Mouse (Mus musculus) heart, postnatal 0 days (tissue): Measurements from ENCODE around the gene Aloxe3. TPM values are rescaled to one million over a fixed set of nuclear protein-coding genes. Genes with fewer than 3 reads are reported as not detected.

Experiments
- ATAC-seq: fragments of 200-750 bp; cut with Nextera tagmentation; 2 replicates; pipeline ENCODE4 v1.8.0; 2017; ENCODE audit warnings: low read depth, moderate number of reproducible peaks, moderate library complexity; ENCODE audit not compliant: insufficient read depth
- DNase-seq: peaks from one replicate; pipeline ENCODE4 v3.0.0-alpha.2; 2016; ENCODE audit warnings: low spot score
- H3K27ac ChIP-seq: fragments of 300-500 bp; sonication (generic); 2 replicates; pipeline ENCODE4 v1.5.1; 2014; ENCODE audit warnings: low read depth, mild to moderate bottlenecking
- H3K27me3 ChIP-seq: fragments of 300-500 bp; sonication (generic); 2 replicates; pipeline ENCODE4 v1.6.1; 2014; ENCODE audit warnings: low read length, mixed read lengths; ENCODE audit not compliant: control insufficient read depth, insufficient read depth
- H3K36me3 ChIP-seq: fragments of 300-500 bp; sonication (generic); replicated peaks from 2 replicates; pipeline ENCODE4 v1.6.1; 2014; ENCODE audit warnings: low read length, mixed read lengths; ENCODE audit not compliant: control insufficient read depth, insufficient read depth
- H3K4me1 ChIP-seq: fragments of 300-500 bp; sonication (generic); 2 replicates; pipeline ENCODE4 v1.6.1; 2014; ENCODE audit warnings: antibody characterized with exemption; ENCODE audit not compliant: control insufficient read depth, insufficient read depth
- H3K4me2 ChIP-seq: fragments of 300-500 bp; sonication (generic); 2 replicates; pipeline ENCODE4 v1.6.1; 2014; ENCODE audit warnings: low read depth, mild to moderate bottlenecking, low read length, moderate library complexity
- H3K4me3 ChIP-seq: fragments of 300-500 bp; sonication (generic); 2 replicates; pipeline ENCODE4 v1.5.1; 2014; ENCODE audit warnings: low read depth, low read length
- H3K9ac ChIP-seq: fragments of 300-500 bp; sonication (generic); replicated peaks from 2 replicates; pipeline ENCODE4 v1.6.1; 2014; ENCODE audit warnings: low read depth, low read length, mixed read lengths
- H3K9me3 ChIP-seq: fragments of 300-500 bp; sonication (generic); replicated peaks from 2 replicates; pipeline ENCODE4 v1.6.1; 2016; ENCODE audit warnings: low read length; ENCODE audit not compliant: control insufficient read depth
- CTCF ChIP-seq: IDR thresholded peaks from 2 replicates; pipeline ENCODE4 v1.5.1; 2016; ENCODE audit warnings: antibody characterized with exemption, control low read depth, low read depth
- EP300 ChIP-seq: IDR thresholded peaks from 2 replicates; pipeline ENCODE4 v1.6.1; 2016; ENCODE audit warnings: antibody characterized with exemption, low read depth
- WGBS: fragments of 180-500 bp; shearing (Covaris S2); extraction: QIAGEN DNeasy Blood & Tissue Kit; methylation state at CpG from one replicate; pipeline ENCODE4 v1.1.7; 2014; 5-methylcytosine and 5-hydroxymethylcytosine counted together
- polyA plus RNA-seq: library from polyadenylated mRNA; unstranded; fragments of >200 nt; fragmentation: Nextera tagmentation; extraction: Ambion mirVana; gene quantifications from 2 replicates; pipeline ENCODE4 v1.2.1, GENCODE M21; 2015
- total RNA-seq: library from RNA; depleted of rRNA; stranded (reverse); fragments of >200 nt; gene quantifications from 2 replicates; pipeline ENCODE4 v1.2.3, GENCODE M21; 2014; ENCODE audit warnings: low replicate concordance

Aloxe3 gene
- total and polyA plus RNA-seq, 2 experiments from 2014 or later: not detected

- H3K27ac ChIP-seq: no peak overlapping the region
- H3K9me3 ChIP-seq: no peaks in the 10 kb centered on the region
- peaks cover 80% of the 10 kb centered on the region for H3K36me3 ChIP-seq
- ATAC-seq: no peak
- TF ChIP-seq EP300: no peak
- no peak for TF ChIP-seq CTCF
- 96% methylated on average over 14 of the region's 14 CpGs for WGBS
- no peak overlapping the region for H3K9ac ChIP-seq
- no peaks in the 10 kb centered on the region for H3K27me3 ChIP-seq
- H3K4me2 ChIP-seq: no peak overlapping the region
- no peak overlapping the region for H3K4me3 ChIP-seq
- DNase-seq: no peak
- H3K4me1 ChIP-seq: peaks cover 12% of the 10 kb centered on the region
Measured at GRCm38 (mm10) chr11:69103121-69103520, 22.6 kb upstream of the Aloxe3 start.

DNA sequence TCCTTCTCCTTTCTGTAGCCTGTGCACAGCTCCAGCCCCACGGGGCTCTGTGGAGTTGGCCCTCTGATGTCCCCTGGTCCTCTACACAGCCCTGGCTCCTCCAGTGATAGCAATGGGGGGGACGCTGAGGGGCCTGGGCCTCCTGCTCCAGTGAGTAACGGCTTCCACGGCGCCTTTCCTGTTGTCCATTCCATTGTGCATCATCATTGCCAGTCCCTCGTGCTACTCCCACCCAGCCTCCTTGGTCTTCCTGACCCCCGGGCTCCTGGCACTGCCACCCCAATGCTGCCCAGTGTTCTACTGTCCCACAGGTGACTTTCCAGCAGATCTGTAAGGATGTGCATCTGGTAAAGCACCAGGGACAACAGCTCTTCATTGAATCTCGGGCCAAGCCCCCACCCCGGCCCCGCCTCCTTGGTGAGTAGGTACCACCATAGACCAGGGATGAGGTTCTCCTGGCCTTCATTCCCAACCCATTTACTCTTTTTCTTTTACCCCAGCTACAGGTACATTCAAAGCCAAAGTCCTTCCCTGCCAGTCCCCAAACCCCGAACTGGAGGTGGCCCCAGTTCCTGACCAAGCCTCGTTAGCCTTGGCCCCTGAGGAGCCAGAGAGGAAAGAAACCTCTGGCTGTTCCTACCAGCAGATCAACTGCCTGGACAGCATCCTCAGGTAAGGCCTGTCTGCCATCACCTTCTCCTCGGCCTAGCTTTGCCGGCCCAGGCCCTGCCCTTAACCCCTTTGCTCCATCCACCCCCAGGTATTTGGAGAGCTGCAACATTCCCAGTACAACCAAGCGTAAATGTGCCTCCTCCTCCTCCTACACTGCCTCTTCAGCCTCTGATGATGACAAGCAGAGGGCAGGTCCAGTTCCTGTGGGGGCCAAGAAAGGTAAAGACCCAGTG, 21.9 kb upstream of the Aloxe3 start:
- Histone ChIP-seq H3K9me3 (no peaks in the 10 kb centered on the region), H3K27me3 (no peaks in the 10 kb centered on the region), H3K9ac (no peak overlapping the region), H3K27ac (no peak overlapping the region), H3K4me2 (no peak overlapping the region), H3K4me3 (no peak overlapping the region), H3K36me3 (peaks cover 87% of the 10 kb centered on the region), H3K4me1 (peaks cover 7% of the 10 kb centered on the region)
- ATAC-seq (no peak), DNase-seq (no peak)
- TF ChIP-seq CTCF (no peak), EP300 (no peak)
- WGBS: 87% methylated on average over 15 of the region's 15 CpGs

- ATAC-seq (no peak), DNase-seq (no peak)
- Histone ChIP-seq H3K36me3 (peaks cover 94% of the 10 kb centered on the region), H3K27me3 (no peaks in the 10 kb centered on the region), H3K9me3 (no peaks in the 10 kb centered on the region), H3K4me2 (no peak overlapping the region), H3K27ac (no peak overlapping the region), H3K4me3 (no peak overlapping the region), H3K9ac (no peak overlapping the region), H3K4me1 (peaks cover 7% of the 10 kb centered on the region)
- TF ChIP-seq EP300: no peak
- no peak for TF ChIP-seq CTCF
- WGBS: 86% methylated on average over 14 of the region's 14 CpGs
Measured at GRCm38 (mm10) chr11:69104487-69104886, 21.2 kb upstream of the Aloxe3 start.

DNA sequence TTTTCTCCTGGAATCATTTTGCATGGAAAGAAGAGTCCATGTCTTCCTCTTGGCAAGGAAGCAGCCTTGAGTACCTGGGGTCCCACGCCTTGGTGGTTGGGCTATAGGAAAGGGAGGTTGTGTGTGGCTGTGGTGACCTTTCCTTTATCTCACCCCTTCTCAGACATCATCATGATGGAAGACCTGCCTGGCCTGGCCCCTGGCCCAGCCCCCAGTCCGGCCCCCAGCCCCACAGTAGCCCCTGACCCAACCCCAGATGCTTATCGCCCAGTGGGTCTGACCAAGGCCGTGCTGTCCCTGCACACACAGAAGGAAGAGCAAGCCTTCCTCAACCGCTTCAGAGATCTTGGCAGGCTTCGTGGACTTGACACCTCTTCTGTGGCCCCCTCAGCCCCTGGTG, 20.5 kb upstream of the Aloxe3 start:
- H3K36me3 ChIP-seq: peaks cover 99% of the 10 kb centered on the region
- no peak overlapping the region for H3K9ac ChIP-seq
- no peak for TF ChIP-seq EP300
- no peak for TF ChIP-seq CTCF
- peaks cover 6% of the 10 kb centered on the region for H3K4me1 ChIP-seq
- H3K9me3 ChIP-seq: no peaks in the 10 kb centered on the region
- WGBS: 88% methylated on average over 6 of the region's 6 CpGs
- DNase-seq: no peak
- ATAC-seq: no peak
- no peak overlapping the region for H3K4me3 ChIP-seq
- no peak overlapping the region for H3K27ac ChIP-seq
- no peak overlapping the region for H3K4me2 ChIP-seq
- no peaks in the 10 kb centered on the region for H3K27me3 ChIP-seq

- Histone ChIP-seq H3K27me3 (no peaks in the 10 kb centered on the region), H3K9ac (no peak overlapping the region), H3K36me3 (peaks cover 93% of the 10 kb centered on the region), H3K9me3 (no peaks in the 10 kb centered on the region), H3K4me1 (peaks cover under 1% of the 10 kb centered on the region; the same call in 1 of the 2 replicates), H3K4me2 (no peak overlapping the region), H3K27ac (no peak overlapping the region), H3K4me3 (no peak overlapping the region)
- no peak for TF ChIP-seq EP300
- TF ChIP-seq CTCF: no peak
- WGBS: 85% methylated on average over 2 of the region's 2 CpGs
- no peak for DNase-seq
- no peak for ATAC-seq
Measured at GRCm38 (mm10) chr11:69105796-69106195, 19.9 kb upstream of the Aloxe3 start.

GRCm38 (mm10) chr11:69106299-69106698, 19.4 kb upstream of the Aloxe3 start:
- no peak overlapping the region for H3K27ac ChIP-seq
- H3K4me1 ChIP-seq: 0 out of 2 replicates have a peak, but pooled peaks cover 5% of the 10 kb centered on the region
- H3K36me3 ChIP-seq: peaks cover 88% of the 10 kb centered on the region
- DNase-seq (no peak), ATAC-seq (no peak)
- no peaks in the 10 kb centered on the region for H3K27me3 ChIP-seq
- 93% methylated on average over 11 of the region's 11 CpGs for WGBS
- H3K9ac ChIP-seq: no peak overlapping the region
- no peaks in the 10 kb centered on the region for H3K9me3 ChIP-seq
- H3K4me2 ChIP-seq: no peak overlapping the region
- TF ChIP-seq EP300 (no peak), CTCF (no peak)
- H3K4me3 ChIP-seq: no peak overlapping the region
